Mouse (Mus musculus) embryonic facial prominence, embryonic 14.5 days (tissue): ENCODE measurements around the gene Lrrc8a. TPM values are rescaled to one million over a fixed set of nuclear protein-coding genes. Genes with fewer than 3 reads are reported as not detected.

Source experiments
- ATAC-seq: fragments of 200-750 bp; cut with Nextera tagmentation; 2 replicates; pipeline ENCODE4 v1.8.0; 2017; ENCODE audit warnings: low read depth, moderate number of reproducible peaks, moderate TSS enrichment
- DNase-seq: peaks from one replicate; pipeline ENCODE4 v3.0.0-alpha.2; 2015; ENCODE audit warnings: low spot score
- H3K27ac ChIP-seq: fragments of 300-500 bp; sonication (generic); replicated peaks from 2 replicates; pipeline ENCODE4 v1.5.1; 2014; ENCODE audit warnings: low read depth, mild to moderate bottlenecking, low read length, moderate library complexity
- H3K27me3 ChIP-seq: fragments of 300-500 bp; sonication (generic); replicated peaks from 2 replicates; pipeline ENCODE4 v1.6.1; 2014; ENCODE audit warnings: low read length; ENCODE audit not compliant: control insufficient read depth, insufficient read depth
- H3K36me3 ChIP-seq: fragments of 300-500 bp; sonication (generic); 2 replicates; pipeline ENCODE4 v1.6.1; 2014; ENCODE audit warnings: low read length, mixed read lengths; ENCODE audit not compliant: control insufficient read depth, insufficient read depth
- H3K4me1 ChIP-seq: fragments of 300-500 bp; sonication (generic); 2 replicates; pipeline ENCODE4 v1.6.1; 2014; ENCODE audit warnings: antibody characterized with exemption, low read length; ENCODE audit not compliant: control insufficient read depth, insufficient read depth
- H3K4me2 ChIP-seq: fragments of 300-500 bp; sonication (generic); 2 replicates; pipeline ENCODE4 v1.6.1; 2014; ENCODE audit warnings: low read depth, mild to moderate bottlenecking, low read length, moderate library complexity, mixed read lengths
- H3K4me3 ChIP-seq: fragments of 300-500 bp; sonication (generic); 2 replicates; pipeline ENCODE4 v1.5.1; 2014; ENCODE audit warnings: low read depth, mild to moderate bottlenecking, low read length
- H3K9ac ChIP-seq: fragments of 300-500 bp; sonication (generic); 2 replicates; pipeline ENCODE4 v1.6.1; 2014; ENCODE audit warnings: low read depth, mild to moderate bottlenecking, low read length, moderate library complexity, mixed read lengths
- H3K9me3 ChIP-seq: fragments of 300-500 bp; sonication (generic); 2 replicates; pipeline ENCODE4 v1.6.1; 2016; ENCODE audit warnings: low read length; ENCODE audit not compliant: control insufficient read depth
- WGBS: fragments of 180-500 bp; shearing (Covaris S2); extraction: QIAGEN DNeasy Blood & Tissue Kit; methylation state at CpG from one replicate; pipeline ENCODE4 v1.1.7; 2014; 5-methylcytosine and 5-hydroxymethylcytosine counted together
- polyA plus RNA-seq: library from polyadenylated mRNA; unstranded; fragments of >200 nt; fragmentation: Nextera tagmentation; extraction: Ambion mirVana; gene quantifications from 2 replicates; pipeline ENCODE4 v1.2.1, GENCODE M21; 2014

The Lrrc8a gene
- polyA plus RNA-seq, 1 experiment from 2014 or later: 39.2 TPM

- no peak for DNase-seq
- ATAC-seq: no peak
- Histone ChIP-seq H3K4me2 (no peak overlapping the region), H3K36me3 (peaks cover 73% of the 10 kb centered on the region), H3K27ac (no peak overlapping the region), H3K9me3 (no peaks in the 10 kb centered on the region), H3K4me1 (no peaks in the 10 kb centered on the region), H3K4me3 (no peak overlapping the region), H3K9ac (0 out of 2 replicates have a peak overlapping the region, but pooled peaks have one; percentile 20), H3K27me3 (no peaks in the 10 kb centered on the region)
- 50% methylated on average over 7 of the region's 7 CpGs for WGBS
Observed at GRCm38 (mm10) chr2:30244595-30245178, 7.2 kb downstream of the Lrrc8a start.

- Histone ChIP-seq H3K4me2 (no peak overlapping the region), H3K27me3 (no peaks in the 10 kb centered on the region), H3K27ac (no peak overlapping the region), H3K4me1 (no peaks in the 10 kb centered on the region), H3K9me3 (no peaks in the 10 kb centered on the region), H3K9ac (no peak overlapping the region), H3K36me3 (peaks cover 55% of the 10 kb centered on the region), H3K4me3 (no peak overlapping the region)
- DNase-seq (no peak), ATAC-seq (no peak)
- 91% methylated on average over 5 of the region's 5 CpGs for WGBS
Observed at GRCm38 (mm10) chr2:30247036-30247435, 9.5 kb downstream of the Lrrc8a start.

- no peaks in the 10 kb centered on the region for H3K27me3 ChIP-seq
- no peaks in the 10 kb centered on the region for H3K4me1 ChIP-seq
- no peak overlapping the region for H3K4me3 ChIP-seq
- no peak overlapping the region for H3K9ac ChIP-seq
- peaks cover 48% of the 10 kb centered on the region for H3K36me3 ChIP-seq
- DNase-seq (no peak), ATAC-seq (no peak)
- 54% methylated on average over 4 of the region's 4 CpGs for WGBS
- no peak overlapping the region for H3K27ac ChIP-seq
- no peaks in the 10 kb centered on the region for H3K9me3 ChIP-seq
- H3K4me2 ChIP-seq: no peak overlapping the region
Observed at GRCm38 (mm10) chr2:30247681-30248080, 10.2 kb downstream of the Lrrc8a start.

- 91% methylated on average over 3 of the region's 3 CpGs for WGBS
Observed at GRCm38 (mm10) chr2:30249182-30249581, 11.7 kb downstream of the Lrrc8a start.

GRCm38 (mm10) chr2:30250166-30251128 is 12.9 kb downstream of the Lrrc8a start:
- WGBS: 90% methylated on average over 10 of the region's 10 CpGs
- H3K4me2 ChIP-seq: no peak overlapping the region
- no peak for ATAC-seq
- H3K9me3 ChIP-seq: no peaks in the 10 kb centered on the region
- H3K36me3 ChIP-seq: peaks cover 47% of the 10 kb centered on the region
- no peaks in the 10 kb centered on the region for H3K27me3 ChIP-seq
- no peak overlapping the region for H3K9ac ChIP-seq
- no peaks in the 10 kb centered on the region for H3K4me1 ChIP-seq
- H3K4me3 ChIP-seq: no peak overlapping the region
- DNase-seq: no peak
- H3K27ac ChIP-seq: no peak overlapping the region

More at GRCm38 (mm10) chr2:30249182-30249581, 11.7 kb downstream of the Lrrc8a start:
- no peak overlapping the region for H3K4me2 ChIP-seq
- ATAC-seq: no peak
- no peak overlapping the region for H3K9ac ChIP-seq
- no peaks in the 10 kb centered on the region for H3K9me3 ChIP-seq
- H3K27me3 ChIP-seq: no peaks in the 10 kb centered on the region
- no peak for DNase-seq
- peaks cover 44% of the 10 kb centered on the region for H3K36me3 ChIP-seq
- no peaks in the 10 kb centered on the region for H3K4me1 ChIP-seq
- no peak overlapping the region for H3K4me3 ChIP-seq
- H3K27ac ChIP-seq: no peak overlapping the region

GRCm38 (mm10) chr2:30251417-30252104 is 14.0 kb downstream of the Lrrc8a start:
- peaks cover 54% of the 10 kb centered on the region for H3K36me3 ChIP-seq
- H3K27ac ChIP-seq: peak overlapping the region; percentile 44; the same call in 1 of the 2 replicates
- ATAC-seq (peak; percentile 44; the same call in 1 of the 2 replicates), DNase-seq (peak; percentile 21)
- H3K9ac ChIP-seq: no peak overlapping the region
- 79% methylated on average over 5 of the region's 5 CpGs for WGBS
- no peak overlapping the region for H3K4me3 ChIP-seq
- H3K9me3 ChIP-seq: no peaks in the 10 kb centered on the region
- no peaks in the 10 kb centered on the region for H3K4me1 ChIP-seq
- no peaks in the 10 kb centered on the region for H3K27me3 ChIP-seq
- no peak overlapping the region for H3K4me2 ChIP-seq

- Histone ChIP-seq H3K27me3 (no peaks in the 10 kb centered on the region), H3K4me1 (no peaks in the 10 kb centered on the region), H3K9me3 (no peaks in the 10 kb centered on the region), H3K9ac (no peak overlapping the region), H3K4me3 (no peak overlapping the region), H3K36me3 (peaks cover 63% of the 10 kb centered on the region), H3K27ac (no peak overlapping the region), H3K4me2 (no peak overlapping the region)
- ATAC-seq (no peak), DNase-seq (no peak)
- WGBS: 58% methylated on average over 3 of the region's 3 CpGs
Observed at GRCm38 (mm10) chr2:30252521-30252920, 15.0 kb downstream of the Lrrc8a start.

- Histone ChIP-seq H3K9me3 (no peaks in the 10 kb centered on the region), H3K27ac (no peak overlapping the region), H3K4me2 (no peak overlapping the region), H3K9ac (no peak overlapping the region), H3K36me3 (peaks cover 64% of the 10 kb centered on the region), H3K27me3 (no peaks in the 10 kb centered on the region), H3K4me1 (no peaks in the 10 kb centered on the region), H3K4me3 (no peak overlapping the region)
- DNase-seq: no peak
- WGBS: 80% methylated on average over 5 of the region's 5 CpGs
- no peak for ATAC-seq
Observed at GRCm38 (mm10) chr2:30253809-30254208, 16.3 kb downstream of the Lrrc8a start.
